In genomic region chr4:133396079-133396478, GRCm38 (mm10) we compare ENCODE assay signal across 10 mouse cellular contexts. TPM values are rescaled to one million over a fixed set of nuclear protein-coding genes. Genes with fewer than 3 reads are reported as not detected.
DNase-seq lines count a peak whose midpoint lies in the region; ATAC-seq and TF ChIP-seq lines count a peak whose summit lies in the region.
"Had no signal": no experiment of that assay in that cellular context is flagged by ENCODE, and none has a peak within 500 bp of the region (broad histone marks: within the 10 kb centered on the region; RNA-seq: fewer than 3 reads in every experiment).

No protein-coding gene starts in this region.

- no peak for DNase-seq in gastrocnemius, adult 2 months
- no peak for DNase-seq in gastrocnemius, adult 18-20 months (ENCODE audit: low spot score)
- no peak for DNase-seq in lung, postnatal 25 days (ENCODE audit: low spot score)
- no peak for DNase-seq in B cell, adult 2 months
- DNase-seq in kidney, postnatal 10 days: no peak
- DNase-seq: spleen, adult 18-20 months; thymus, postnatal 25 days had no signal

- no peak for TF ChIP-seq CTCF in gastrocnemius, adult 2 months (IDR thresholded peaks at IDR 0.05)

- H3K4me3 ChIP-seq in gastrocnemius, adult 2 months: no peak overlapping the region
- H3K4me3 ChIP-seq in lung, embryonic 16.5 days (ENCODE audit: low read length): no peak overlapping the region
- no peak overlapping the region for H3K4me3 ChIP-seq in hindbrain, embryonic 13.5 days
- no peak overlapping the region for H3K4me3 ChIP-seq in midbrain, embryonic 16.5 days (ENCODE audit: low read depth, low read length)

- peak overlapping the region; percentile 20; the same call in 1 of the 2 replicates for H3K27ac ChIP-seq in gastrocnemius, adult 2 months
- 0 out of 2 replicates have a peak overlapping the region, but pooled peaks have one; percentile 7 for H3K27ac ChIP-seq in lung, embryonic 16.5 days (ENCODE audit: low read length)
- peak overlapping the region; percentile 40; the same call in 1 of the 2 replicates for H3K27ac ChIP-seq in hindbrain, embryonic 13.5 days
- H3K27ac ChIP-seq in midbrain, embryonic 16.5 days (ENCODE audit: low read length): no peak overlapping the region

- H3K9me3 ChIP-seq in lung, embryonic 16.5 days (ENCODE audit: control insufficient read depth, low read length): no peaks in the 10 kb centered on the region
- H3K9me3 ChIP-seq in hindbrain, embryonic 13.5 days: no peaks in the 10 kb centered on the region
- no peaks in the 10 kb centered on the region for H3K9me3 ChIP-seq in midbrain, embryonic 16.5 days (replicated peaks; ENCODE audit: control insufficient read depth, low read length, poor library complexity, severe bottlenecking)

- H3K36me3 ChIP-seq in lung, embryonic 16.5 days (ENCODE audit: control insufficient read depth, insufficient read depth, low read length): no peaks in the 10 kb centered on the region
- no peaks in the 10 kb centered on the region for H3K36me3 ChIP-seq in hindbrain, embryonic 13.5 days
- H3K36me3 ChIP-seq in midbrain, embryonic 16.5 days (ENCODE audit: control insufficient read depth, insufficient read depth, low read length): no peaks in the 10 kb centered on the region

- no peak overlapping the region for H3K9ac ChIP-seq in lung, embryonic 16.5 days (ENCODE audit: low read length)
- H3K9ac ChIP-seq in hindbrain, embryonic 13.5 days: peak overlapping the region; percentile 49
- H3K9ac ChIP-seq in midbrain, embryonic 16.5 days (ENCODE audit: low read depth, low read length): 0 out of 2 replicates have a peak overlapping the region, but pooled peaks have one; percentile 7

- H3K4me1 ChIP-seq in lung, embryonic 16.5 days (replicated peaks; ENCODE audit: control insufficient read depth, insufficient read depth, low read length): peaks cover 24% of the 10 kb centered on the region
- peaks cover 50% of the 10 kb centered on the region for H3K4me1 ChIP-seq in hindbrain, embryonic 13.5 days (replicated peaks)
- H3K4me1 ChIP-seq in midbrain, embryonic 16.5 days (ENCODE audit: control insufficient read depth, insufficient read depth, low read length): peaks cover 4% of the 10 kb centered on the region

- intact Hi-C loops in gastrocnemius, adult 2 months (cut with DNase I): no loop called here

- H3K27me3 ChIP-seq in lung, embryonic 16.5 days (ENCODE audit: control insufficient read depth, insufficient read depth, low read depth, low read length): no peaks in the 10 kb centered on the region
- no peaks in the 10 kb centered on the region for H3K27me3 ChIP-seq in hindbrain, embryonic 13.5 days
- H3K27me3 ChIP-seq in midbrain, embryonic 16.5 days (ENCODE audit: control insufficient read depth, insufficient read depth, low read depth, low read length): no peaks in the 10 kb centered on the region

- 73% methylated on average over 2 of the region's 2 CpGs for WGBS in lung, embryonic 16.5 days
- 62% methylated on average over 2 of the region's 2 CpGs for WGBS in hindbrain, embryonic 13.5 days
- 67% methylated on average over 2 of the region's 2 CpGs for WGBS in midbrain, embryonic 16.5 days

- ATAC-seq in lung, embryonic 16.5 days (ENCODE audit: low read depth): no peak
- no peak for ATAC-seq in hindbrain, embryonic 13.5 days (ENCODE audit: low FRiP score)
- ATAC-seq in midbrain, embryonic 16.5 days: no peak

- no peak overlapping the region for H3K4me2 ChIP-seq in lung, embryonic 16.5 days (ENCODE audit: low read depth, low read length)
- H3K4me2 ChIP-seq in hindbrain, embryonic 13.5 days: no peak overlapping the region
- H3K4me2 ChIP-seq in midbrain, embryonic 16.5 days (ENCODE audit: low read length): no peak overlapping the region

RNA-seq across cellular contexts. Expression of gene Slc9a1, which starts 26.6 kb away (rescaled TPM):
- total RNA-seq in gastrocnemius, adult 2 months (2021): 10 to 100 TPM in 1 of 2 experiments, 1 to 10 TPM in 1; 8.1 to 11.7 TPM
- 10 to 100 TPM; 10.0 to 11.4 TPM for total RNA-seq in gastrocnemius, adult 18-20 months (2021)
- polyA plus RNA-seq in lung, embryonic 16.5 days (2015; fragmentation: Nextera tagmentation; extraction: Ambion mirVana): 8.8 and 9.5 TPM in 2 replicates
- polyA plus RNA-seq in hindbrain, embryonic 13.5 days (2015; fragmentation: Nextera tagmentation; extraction: Ambion mirVana): 6.7 and 7.5 TPM in 2 replicates
- 10.3 and 12.8 TPM in 2 replicates for polyA plus RNA-seq in midbrain, embryonic 16.5 days (2015; fragmentation: Nextera tagmentation; extraction: Ambion mirVana)

RNA-seq across cellular contexts. Expression of gene Wdtc1, which starts 42.8 kb away (rescaled TPM):
- total RNA-seq in gastrocnemius, adult 2 months (2021): 10 to 100 TPM; 86.7 to 93.4 TPM
- total RNA-seq in gastrocnemius, adult 18-20 months (2021): 100 to 1,000 TPM in 1 of 2 experiments, 10 to 100 TPM in 1; 99.6 to 102 TPM
- 11.3 and 11.8 TPM in 2 replicates for polyA plus RNA-seq in lung, embryonic 16.5 days (2015; fragmentation: Nextera tagmentation; extraction: Ambion mirVana)
- 18.4 and 21.3 TPM in 2 replicates for polyA plus RNA-seq in hindbrain, embryonic 13.5 days (2015; fragmentation: Nextera tagmentation; extraction: Ambion mirVana)
- polyA plus RNA-seq in midbrain, embryonic 16.5 days (2015; fragmentation: Nextera tagmentation; extraction: Ambion mirVana): 20.1 and 20.7 TPM in 2 replicates
